Comparison of ENCODE assay signal across 27 mouse cellular contexts in the genomic region with DNA sequence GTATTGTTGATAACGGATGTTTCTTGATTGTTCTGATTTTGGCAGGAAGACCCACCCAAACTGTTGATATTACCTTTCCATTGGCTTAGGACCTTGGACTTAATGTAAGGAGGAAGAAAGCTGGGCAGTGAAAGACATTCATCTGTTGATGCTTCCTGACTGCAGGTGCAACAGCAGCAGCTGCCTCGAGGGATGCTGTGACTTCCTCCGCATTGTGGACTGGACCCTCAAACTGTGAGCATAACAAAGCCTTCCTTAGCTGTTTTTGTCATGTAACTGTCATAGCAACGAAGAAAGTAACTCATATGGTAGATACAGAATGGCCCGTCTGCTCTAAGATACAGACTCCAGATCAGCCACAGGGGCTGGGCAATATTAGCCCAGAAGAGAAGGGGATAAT.
"Had no signal": no experiment of that assay in that cellular context is flagged by ENCODE, and none has a peak within 500 bp of the region (broad histone marks: within the 10 kb centered on the region; RNA-seq: fewer than 3 reads in every experiment).

No protein-coding gene starts in this region.

- H3K27ac ChIP-seq: left cerebral cortex, adult 2 months; limb, embryonic 10.5 days; limb, embryonic 12.5 days; limb, embryonic 13.5 days; limb, embryonic 15.5 days; liver, embryonic 12.5 days; liver, embryonic 13.5 days; liver, embryonic 14.5 days; liver, embryonic 15.5 days; lung, embryonic 15.5 days; macrophage; midbrain, embryonic 10.5 days; midbrain, embryonic 12.5 days; midbrain, embryonic 13.5 days; midbrain, embryonic 15.5 days had no signal

- H3K4me1 ChIP-seq: limb, embryonic 12.5 days; limb, embryonic 13.5 days; limb, embryonic 15.5 days; liver, embryonic 12.5 days; liver, embryonic 13.5 days; liver, embryonic 15.5 days; lung, embryonic 15.5 days; megakaryocyte, embryonic 14.5 days; midbrain, embryonic 10.5 days; midbrain, embryonic 12.5 days; midbrain, embryonic 13.5 days; midbrain, embryonic 15.5 days had no signal

- H3K27me3 ChIP-seq: liver, embryonic 12.5 days; liver, embryonic 13.5 days; liver, embryonic 15.5 days; lung, embryonic 15.5 days; megakaryocyte, embryonic 14.5 days; midbrain, embryonic 12.5 days; midbrain, embryonic 13.5 days; midbrain, embryonic 15.5 days had no signal

- H3K36me3 ChIP-seq: limb, embryonic 10.5 days; limb, embryonic 12.5 days; limb, embryonic 13.5 days; limb, embryonic 15.5 days; liver, embryonic 12.5 days; liver, embryonic 13.5 days; liver, embryonic 15.5 days; lung, embryonic 15.5 days; midbrain, embryonic 10.5 days; midbrain, embryonic 12.5 days; midbrain, embryonic 13.5 days; midbrain, embryonic 15.5 days had no signal

- H3K4me3 ChIP-seq: left cerebral cortex, adult 2 months; limb, embryonic 10.5 days; limb, embryonic 12.5 days; limb, embryonic 13.5 days; limb, embryonic 15.5 days; liver, embryonic 12.5 days; liver, embryonic 13.5 days; liver, embryonic 15.5 days; lung, embryonic 15.5 days; megakaryocyte, embryonic 14.5 days; midbrain, embryonic 10.5 days; midbrain, embryonic 12.5 days; midbrain, embryonic 13.5 days; midbrain, embryonic 15.5 days; myocyte had no signal

- H3K9ac ChIP-seq: limb, embryonic 12.5 days; limb, embryonic 13.5 days; limb, embryonic 15.5 days; liver, embryonic 12.5 days; liver, embryonic 13.5 days; liver, embryonic 14.5 days; liver, embryonic 15.5 days; liver, postnatal 0 days; lung, embryonic 14.5 days; lung, embryonic 15.5 days; midbrain, embryonic 12.5 days; midbrain, embryonic 13.5 days; midbrain, embryonic 15.5 days had no signal

- DNase-seq: left cerebral cortex, postnatal 4 days; liver; liver, embryonic 13.5 days; liver, postnatal 0 days; lung, adult 18-20 months; lung, adult 2 months; lung, embryonic 14.5 days; lung, postnatal 10 days; lung, postnatal 14 days; lung, postnatal 36 days; midbrain, embryonic 14.5 days had no signal

- H3K9me3 ChIP-seq: limb, embryonic 10.5 days; limb, embryonic 12.5 days; limb, embryonic 13.5 days; limb, embryonic 15.5 days; liver, embryonic 12.5 days; liver, embryonic 13.5 days; liver, embryonic 15.5 days; lung, embryonic 15.5 days; midbrain, embryonic 10.5 days; midbrain, embryonic 12.5 days; midbrain, embryonic 13.5 days; midbrain, embryonic 15.5 days had no signal
